Mouse (Mus musculus) B cell, adult 67 days (primary cell): Measurements from ENCODE around the gene Fcrl5. TPM values are rescaled to one million over a fixed set of nuclear protein-coding genes. Genes with fewer than 3 reads are reported as not detected.

Experiments used
- total RNA-seq, 2 experiments: library from RNA; stranded (reverse); gene quantifications; 4 replicates each; pipeline ENCODE4 v1.2.4; 2023

Gene Fcrl5
- total RNA-seq: 10 to 100 TPM; 30.0 to 30.8 TPM

DNA sequence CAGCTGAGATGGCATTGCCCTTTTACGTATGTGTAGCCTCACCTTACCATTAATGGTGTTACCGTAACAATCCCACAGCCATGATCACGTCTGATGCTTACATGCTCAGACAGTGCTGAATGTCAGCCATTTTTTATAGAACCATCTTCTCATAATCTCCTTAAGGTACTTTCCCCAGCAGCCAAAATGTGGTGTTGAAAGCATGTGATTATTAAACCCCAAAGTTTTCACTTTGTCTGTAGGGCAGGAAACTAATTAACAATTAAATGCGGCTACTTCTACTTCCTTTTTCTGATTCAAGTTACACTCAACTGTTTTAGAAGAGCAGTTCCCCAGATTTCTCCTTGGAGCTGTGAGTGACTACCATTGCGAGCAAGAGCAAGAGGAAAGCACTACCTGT is at the start of gene Fcrl5:
Gene Fcrl5, plus strand, starts transcription at position 295 of the 400 bp plus-strand sequence.

DNA sequence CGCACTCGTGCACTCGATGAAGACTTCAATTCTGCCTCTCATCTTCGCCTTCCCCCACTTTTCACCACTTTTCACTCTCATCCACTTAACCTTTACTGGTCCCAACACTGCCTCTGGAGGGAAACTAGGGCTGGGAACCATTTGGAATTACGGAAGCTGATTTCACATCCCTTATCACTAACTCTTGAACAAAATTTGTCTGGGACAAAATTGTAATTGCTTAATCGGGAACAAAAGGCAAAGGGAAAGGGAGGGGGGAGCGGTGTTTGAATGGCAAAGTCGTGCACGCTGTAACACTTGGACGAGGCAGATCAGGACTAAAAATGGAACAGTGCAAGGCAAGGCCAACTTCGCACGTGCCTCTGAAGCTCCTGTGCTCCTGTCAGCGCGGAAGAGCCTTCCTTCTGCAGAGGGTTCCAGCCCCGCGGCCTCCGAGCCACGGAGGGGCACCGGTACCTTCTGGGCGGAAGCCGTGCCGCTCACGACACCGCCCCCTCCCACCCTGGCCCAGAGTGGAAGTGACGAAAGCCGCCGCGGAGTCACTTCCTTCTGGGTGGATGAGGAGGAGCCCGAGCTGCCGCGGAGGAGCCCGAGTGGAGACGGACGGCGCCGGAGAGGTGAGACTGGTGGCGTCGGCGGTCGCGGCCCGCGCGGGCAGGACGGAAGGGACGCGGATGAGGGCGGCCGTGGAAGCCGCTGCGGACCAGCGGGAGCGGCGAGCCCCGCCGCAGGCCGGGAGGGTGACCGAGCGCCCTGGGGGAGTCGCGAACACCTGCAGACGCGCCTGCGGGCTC is 89.7 kb downstream of the Fcrl5 start, which contains the start of gene Etv3:
Gene Etv3, plus strand, starts transcription at position 365 of the 794 bp plus-strand sequence.

Other genes starting within 250 kb of the Fcrl5 start
- not detected for gene Fcrls, start 172.0 kb upstream of the Fcrl5 start, total RNA-seq
- 1 to 10 TPM in 1 of 2 experiments, under 1 TPM in 1; 0.80 to 1.6 TPM for gene Cd5l, start 77.9 kb upstream of the Fcrl5 start, total RNA-seq
- gene Fcrl1, start 59.4 kb upstream of the Fcrl5 start, total RNA-seq: 100 to 1,000 TPM; 384 to 420 TPM
- gene Etv3, start 89.6 kb downstream of the Fcrl5 start, total RNA-seq: 10 to 100 TPM; 74.3 to 84.5 TPM
- 10 to 100 TPM; 29.8 to 32.2 TPM for gene Arhgef11, start 181.8 kb downstream of the Fcrl5 start, total RNA-seq